Mouse (Mus musculus) kidney, postnatal 14 days (tissue): ENCODE measurements at regions not wholly inside any gene's neighbourhood (a gene's known extent, or its start where the extent isn't known, plus 50 kb on each side); places are given as distances from the start of the nearest gene placed in this dataset.

Experiments
- DNase-seq: peaks from one replicate; pipeline ENCODE4 v3.0.0; 2022; ENCODE audit warnings: mixed read lengths

GRCm38 (mm10) chr10:68606848-68607247, 65.2 kb upstream of the Cabcoco1 start:
- no peak for DNase-seq

GRCm38 (mm10) chr10:68611906-68612305, 70.2 kb upstream of the Cabcoco1 start:
- DNase-seq, result peak; percentile 22

- no peak for DNase-seq
These were observed 71.0 kb upstream of the Cabcoco1 start for GRCm38 (mm10) chr10:68612727-68613126.

GRCm38 (mm10) chr10:68623786-68624185, 82.1 kb upstream of the Cabcoco1 start:
- DNase-seq, result no peak

GRCm38 (mm10) chr10:68625329-68625728, 83.6 kb upstream of the Cabcoco1 start:
- DNase-seq, result peak; percentile 20

- DNase-seq, result no peak
These were observed 84.1 kb upstream of the Cabcoco1 start for GRCm38 (mm10) chr10:68625752-68626151.

- DNase-seq, result no peak
These were observed 87.8 kb upstream of the Cabcoco1 start for GRCm38 (mm10) chr10:68629486-68629885.

GRCm38 (mm10) chr10:68633180-68633579, 90.3 kb upstream of the Tmem26 start:
- DNase-seq, result no peak

GRCm38 (mm10) chr10:68652700-68653099, 70.7 kb upstream of the Tmem26 start:
- no peak for DNase-seq

- no peak for DNase-seq
These were observed 68.0 kb upstream of the Tmem26 start for GRCm38 (mm10) chr10:68655491-68655890.

GRCm38 (mm10) chr10:68666094-68666493, 57.4 kb upstream of the Tmem26 start:
- DNase-seq, result no peak

GRCm38 (mm10) chr10:68669330-68669729, 54.1 kb upstream of the Tmem26 start:
- DNase-seq, result no peak

GRCm38 (mm10) chr10:68669992-68670391, 53.5 kb upstream of the Tmem26 start:
- DNase-seq, result no peak

- DNase-seq, result no peak
These were observed 51.2 kb upstream of the Tmem26 start for GRCm38 (mm10) chr10:68672291-68672690.

GRCm38 (mm10) chr10:68673102-68673872, 50.2 kb upstream of the Tmem26 start:
- DNase-seq, result no peak
